Mouse (Mus musculus): ENCODE measurements around the gene Cyth1. TPM values are rescaled to one million over a fixed set of nuclear protein-coding genes. Genes with fewer than 3 reads are reported as not detected.
A peak's percentile ranks its signal among the peaks of the same experiment; 100 is the strongest.

Cyth1 gene
- 10 to 100 TPM; 88.0 to 91.7 TPM for total RNA-seq (2021)
- long read RNA-seq, partial matches to known transcripts = 4 of 59 reads
- long read RNA-seq, other reads (novel, unspliced or antisense) = 53 of 59 reads

GRCm38 (mm10) chr11:118248150-118249011, at the start of gene Cyth1:
TSS of gene Cyth1 (minus strand) at chr11:118248592.
- peak; percentile 98 to 99 for DNase-seq (ENCODE audit: low spot score in 2 of 2)

- DNase-seq (ENCODE audit: low spot score in 2 of 2) = no peak
These were observed 49.6 kb upstream of the Cyth1 start for GRCm38 (mm10) chr11:118297967-118298366.

GRCm38 (mm10) chr11:118295026-118295425, 46.6 kb upstream of the Cyth1 start:
- DNase-seq (ENCODE audit: low spot score in 2 of 2) = no peak

- no peak for DNase-seq (ENCODE audit: low spot score in 2 of 2)
These were observed 44.3 kb upstream of the Cyth1 start for GRCm38 (mm10) chr11:118292671-118293070.

GRCm38 (mm10) chr11:118289999-118290889, 41.9 kb upstream of the Cyth1 start, which contains the start of gene Usp36:
TSS of gene Usp36 (minus strand) at chr11:118290244.
- peak; percentile 100 for DNase-seq (ENCODE audit: low spot score in 2 of 2)

- no peak for DNase-seq (ENCODE audit: low spot score in 2 of 2)
These were observed 41.2 kb upstream of the Cyth1 start for GRCm38 (mm10) chr11:118289562-118289961.

- DNase-seq (ENCODE audit: low spot score in 2 of 2) = no peak
These were observed 40.7 kb upstream of the Cyth1 start for GRCm38 (mm10) chr11:118289037-118289511.

GRCm38 (mm10) chr11:118287573-118287972, 39.2 kb upstream of the Cyth1 start:
- DNase-seq (ENCODE audit: low spot score in 2 of 2) = no peak

- DNase-seq (ENCODE audit: low spot score in 2 of 2) = no peak
These were observed 38.0 kb upstream of the Cyth1 start for GRCm38 (mm10) chr11:118286434-118286833.

GRCm38 (mm10) chr11:118285791-118286190, 37.4 kb upstream of the Cyth1 start:
- DNase-seq (ENCODE audit: low spot score in 2 of 2) = no peak

- DNase-seq (ENCODE audit: low spot score in 2 of 2) = no peak
These were observed 31.8 kb upstream of the Cyth1 start for GRCm38 (mm10) chr11:118280218-118280617.

- no peak for DNase-seq (ENCODE audit: low spot score in 2 of 2)
These were observed 27.9 kb upstream of the Cyth1 start for GRCm38 (mm10) chr11:118276328-118276727.

GRCm38 (mm10) chr11:118275092-118275491, 26.7 kb upstream of the Cyth1 start:
- no peak for DNase-seq (ENCODE audit: low spot score in 2 of 2)

- DNase-seq (ENCODE audit: low spot score in 2 of 2) = no peak
These were observed 21.4 kb upstream of the Cyth1 start for GRCm38 (mm10) chr11:118269827-118270226.

- DNase-seq (ENCODE audit: low spot score in 2 of 2) = no peak
These were observed 18.3 kb upstream of the Cyth1 start for GRCm38 (mm10) chr11:118266666-118267046.

- no peak for DNase-seq (ENCODE audit: low spot score in 2 of 2)
These were observed 17.8 kb upstream of the Cyth1 start for GRCm38 (mm10) chr11:118266044-118266665.

- DNase-seq (ENCODE audit: low spot score in 2 of 2) = no peak
These were observed 17.2 kb upstream of the Cyth1 start for GRCm38 (mm10) chr11:118265621-118266020.

GRCm38 (mm10) chr11:118263146-118263545, 14.8 kb upstream of the Cyth1 start:
- DNase-seq (ENCODE audit: low spot score in 2 of 2) = peak; percentile 56 to 81

GRCm38 (mm10) chr11:118260081-118260480, 11.7 kb upstream of the Cyth1 start:
- DNase-seq (ENCODE audit: low spot score in 2 of 2) = no peak

GRCm38 (mm10) chr11:118259580-118259979, 11.2 kb upstream of the Cyth1 start:
- no peak for DNase-seq (ENCODE audit: low spot score in 2 of 2)

GRCm38 (mm10) chr11:118256371-118256770, 8.0 kb upstream of the Cyth1 start:
- DNase-seq (ENCODE audit: low spot score in 2 of 2) = no peak

All from layer of hippocampus, adult 18-20 months (tissue).